Mouse (Mus musculus) left cerebral cortex, postnatal 36 days (tissue): ENCODE results near the gene Tes3-ps. TPM values are rescaled to one million over a fixed set of nuclear protein-coding genes. Genes with fewer than 3 reads are reported as not detected.

Source experiments
- DNase-seq, 2 experiments: peaks; one replicate each; pipeline ENCODE4 v3.0.0; 2021 to 2022; ENCODE audit warnings: low spot score in 2 of 2, mixed read lengths in 1 of 2
- intact Hi-C: fragments of 180-260 bp; cut with DNase I; formaldehyde crosslinking; loops from one replicate; pipeline ENCODE4 v1.15.1; 2025
- total RNA-seq, 2 experiments: library from RNA; stranded (reverse); gene quantifications; 2 replicates each; pipeline ENCODE4 v1.2.3; 2021

The Tes3-ps gene
- total RNA-seq, 2 experiments from 2014 or later, result 1.4 to 1.6 TPM

GRCm38 (mm10) chr13:49480057-49480456 is 13.1 kb upstream of the Tes3-ps start:
- no peak for DNase-seq
- intact Hi-C loops, result no loop called here

GRCm38 (mm10) chr13:49480551-49480950 is 12.6 kb upstream of the Tes3-ps start:
- intact Hi-C loops, result no loop called here
- no peak for DNase-seq

- DNase-seq, result no peak
- intact Hi-C loops, result no loop called here
These were observed 7.7 kb upstream of the Tes3-ps start for GRCm38 (mm10) chr13:49485388-49485787.

- intact Hi-C loops, result no loop called here
- DNase-seq, result no peak
These were observed 11.4 kb downstream of the Tes3-ps start, which contains the start of gene Ecm2 for GRCm38 (mm10) chr13:49504510-49504909. Gene Ecm2 (plus strand): TSS chr13:49504810.

GRCm38 (mm10) chr13:49505776-49506175 is 12.7 kb downstream of the Tes3-ps start:
- no peak for DNase-seq
- intact Hi-C loops, result no loop called here

GRCm38 (mm10) chr13:49507176-49507575 is 14.1 kb downstream of the Tes3-ps start:
- no peak for DNase-seq
- intact Hi-C loops, result no loop called here

GRCm38 (mm10) chr13:49518761-49519160 is 25.6 kb downstream of the Tes3-ps start:
- no peak for DNase-seq
- intact Hi-C loops, result no loop called here

- intact Hi-C loops, result no loop called here
- DNase-seq, result no peak
These were observed 33.1 kb downstream of the Tes3-ps start for GRCm38 (mm10) chr13:49526235-49526634.

GRCm38 (mm10) chr13:49530636-49531035 is 37.5 kb downstream of the Tes3-ps start:
- DNase-seq, result no peak
- intact Hi-C loops, result no loop called here

GRCm38 (mm10) chr13:49536946-49537345 is 43.8 kb downstream of the Tes3-ps start:
- intact Hi-C loops, result no loop called here

GRCm38 (mm10) chr13:49538693-49539092 is 45.6 kb downstream of the Tes3-ps start:
- DNase-seq, result no peak
- intact Hi-C loops, result no loop called here

More at GRCm38 (mm10) chr13:49536946-49537345, 43.8 kb downstream of the Tes3-ps start:
- no peak for DNase-seq

GRCm38 (mm10) chr13:49544279-49544678 is 51.2 kb downstream of the Tes3-ps start, which contains the start of gene Aspn:
Gene Aspn (plus strand): TSS chr13:49544443.
- DNase-seq, result no peak
- intact Hi-C loops, result no loop called here

- DNase-seq, result no peak
- intact Hi-C loops, result no loop called here
These were observed 52.5 kb downstream of the Tes3-ps start for GRCm38 (mm10) chr13:49545646-49546045.

Other genes starting within 250 kb of the Tes3-ps start
- 1 to 10 TPM; 2.4 to 2.7 TPM for gene Susd3, start 244.6 kb upstream of the Tes3-ps start, total RNA-seq
- 1 to 10 TPM; 6.6 to 7.8 TPM for gene Fgd3, start 173.0 kb upstream of the Tes3-ps start, total RNA-seq
- gene Bicd2, start 151.7 kb upstream of the Tes3-ps start, total RNA-seq, result 10 to 100 TPM; 45.2 to 55.9 TPM
- 10 to 100 TPM; 13.8 to 17.2 TPM for gene Ippk, start 72.1 kb upstream of the Tes3-ps start, total RNA-seq
- gene Ecm2, start 11.5 kb downstream of the Tes3-ps start, total RNA-seq, result 1 to 10 TPM; 2.2 to 2.6 TPM
- 1 to 10 TPM; 1.1 to 1.3 TPM for gene Aspn, start 51.1 kb downstream of the Tes3-ps start, total RNA-seq
- gene Omd, start 89.1 kb downstream of the Tes3-ps start, total RNA-seq, result 1 to 10 TPM; 1.4 to 3.1 TPM
- gene Ogn, start 114.7 kb downstream of the Tes3-ps start, total RNA-seq, result 1 to 10 TPM; 4.2 to 9.3 TPM
- 1 to 10 TPM; 1.2 TPM for gene Cenpp, start 159.5 kb downstream of the Tes3-ps start, total RNA-seq
- gene Nol8, start 159.8 kb downstream of the Tes3-ps start, total RNA-seq, result 10 to 100 TPM; 22.8 to 28.4 TPM
- gene Iars, start 188.8 kb downstream of the Tes3-ps start, total RNA-seq, result 10 to 100 TPM; 62.9 to 69.5 TPM